Mouse (Mus musculus) splenic B cell, adult 2 months (primary cell): ENCODE data around the gene Ect2.

Source experiments
- DNase-seq: peaks from one replicate; pipeline ENCODE4 v3.0.0-alpha.2; 2011; ENCODE audit warnings: low read depth, low spot score
- H3K27me3 ChIP-seq: 2 replicates; pipeline ENCODE4 v1.6.1; 2012; ENCODE audit warnings: mild to moderate bottlenecking, low read length, moderate library complexity, mixed read lengths; ENCODE audit not compliant: control insufficient read depth, poor library complexity, insufficient read depth, severe bottlenecking
- H3K36me3 ChIP-seq: 2 replicates; pipeline ENCODE4 v1.6.1; 2012; ENCODE audit warnings: mild to moderate bottlenecking, low read length, moderate library complexity, mixed read lengths; ENCODE audit not compliant: control insufficient read depth, poor library complexity, insufficient read depth, severe bottlenecking

Gene Ect2

GRCm38 (mm10) chr3:27182733-27183600, 29.3 kb upstream of the Ect2 start, which contains the start of gene Nceh1:
Gene Nceh1, plus strand, starts transcription at chr3:27182965.
- Histone ChIP-seq H3K27me3 (no peaks in the 10 kb centered on the region), H3K36me3 (no peaks in the 10 kb centered on the region)
- DNase-seq: peak; percentile 96

- DNase-seq: no peak
Measured at GRCm38 (mm10) chr3:27179711-27180110, 26.0 kb upstream of the Ect2 start.

GRCm38 (mm10) chr3:27170257-27170656, 16.6 kb upstream of the Ect2 start:
- H3K36me3 ChIP-seq: no peaks in the 10 kb centered on the region
- no peaks in the 10 kb centered on the region for H3K27me3 ChIP-seq
- DNase-seq: no peak

More at GRCm38 (mm10) chr3:27179711-27180110, 26.0 kb upstream of the Ect2 start:
- Histone ChIP-seq H3K27me3 (no peaks in the 10 kb centered on the region), H3K36me3 (no peaks in the 10 kb centered on the region)

- H3K36me3 ChIP-seq: no peaks in the 10 kb centered on the region
- no peaks in the 10 kb centered on the region for H3K27me3 ChIP-seq
- no peak for DNase-seq
Measured at GRCm38 (mm10) chr3:27165481-27166065, 11.9 kb upstream of the Ect2 start.

GRCm38 (mm10) chr3:27162410-27162804, 8.7 kb upstream of the Ect2 start:
- H3K36me3 ChIP-seq: no peaks in the 10 kb centered on the region
- no peaks in the 10 kb centered on the region for H3K27me3 ChIP-seq

GRCm38 (mm10) chr3:27161645-27162409, 8.1 kb upstream of the Ect2 start:
- H3K36me3 ChIP-seq: no peaks in the 10 kb centered on the region
- DNase-seq: no peak
- H3K27me3 ChIP-seq: no peaks in the 10 kb centered on the region

More at GRCm38 (mm10) chr3:27162410-27162804, 8.7 kb upstream of the Ect2 start:
- DNase-seq: no peak

GRCm38 (mm10) chr3:27158910-27159309, 5.2 kb upstream of the Ect2 start:
- Histone ChIP-seq H3K27me3 (no peaks in the 10 kb centered on the region), H3K36me3 (no peaks in the 10 kb centered on the region)
- no peak for DNase-seq

GRCm38 (mm10) chr3:27156594-27156949, 2.9 kb upstream of the Ect2 start:
- Histone ChIP-seq H3K27me3 (no peaks in the 10 kb centered on the region), H3K36me3 (no peaks in the 10 kb centered on the region)
- no peak for DNase-seq

GRCm38 (mm10) chr3:27155856-27156593, 2.3 kb upstream of the Ect2 start:
- DNase-seq: no peak
- no peaks in the 10 kb centered on the region for H3K27me3 ChIP-seq
- H3K36me3 ChIP-seq: no peaks in the 10 kb centered on the region

- Histone ChIP-seq H3K27me3 (no peaks in the 10 kb centered on the region), H3K36me3 (no peaks in the 10 kb centered on the region)
- no peak for DNase-seq
Measured at GRCm38 (mm10) chr3:27155051-27155855, 1.6 kb upstream of the Ect2 start.

- no peaks in the 10 kb centered on the region for H3K27me3 ChIP-seq
- no peak for DNase-seq
- H3K36me3 ChIP-seq: no peaks in the 10 kb centered on the region
Measured at GRCm38 (mm10) chr3:27154280-27154679, 602 bp upstream of the Ect2 start.

- H3K36me3 ChIP-seq: no peaks in the 10 kb centered on the region
- peak; percentile 27 for DNase-seq
- no peaks in the 10 kb centered on the region for H3K27me3 ChIP-seq
Measured at GRCm38 (mm10) chr3:27153191-27153671, 447 bp downstream of the Ect2 start.

GRCm38 (mm10) chr3:27145733-27146132, 7.9 kb downstream of the Ect2 start:
- no peaks in the 10 kb centered on the region for H3K27me3 ChIP-seq
- H3K36me3 ChIP-seq: no peaks in the 10 kb centered on the region
- no peak for DNase-seq

- no peaks in the 10 kb centered on the region for H3K36me3 ChIP-seq
- no peaks in the 10 kb centered on the region for H3K27me3 ChIP-seq
- no peak for DNase-seq
Measured at GRCm38 (mm10) chr3:27143570-27143969, 10.1 kb downstream of the Ect2 start.
